Mouse (Mus musculus) urinary bladder, adult 2 months (tissue): ENCODE data around the gene Tmem163. TPM values are rescaled to one million over a fixed set of nuclear protein-coding genes. Genes with fewer than 3 reads are reported as not detected.

Experiments
- DNase-seq: peaks from one replicate; pipeline ENCODE4 v3.0.0; 2022; ENCODE audit warnings: low spot score
- polyA plus RNA-seq: library from polyadenylated mRNA; depleted of rRNA; stranded (reverse); fragments of >200 nt; gene quantifications from 2 replicates; pipeline ENCODE4 v1.2.3, GENCODE M21; 2012; rRNA removed

The Tmem163 gene
- polyA plus RNA-seq = 0.18 and 0.21 TPM in 2 replicates

DNA sequence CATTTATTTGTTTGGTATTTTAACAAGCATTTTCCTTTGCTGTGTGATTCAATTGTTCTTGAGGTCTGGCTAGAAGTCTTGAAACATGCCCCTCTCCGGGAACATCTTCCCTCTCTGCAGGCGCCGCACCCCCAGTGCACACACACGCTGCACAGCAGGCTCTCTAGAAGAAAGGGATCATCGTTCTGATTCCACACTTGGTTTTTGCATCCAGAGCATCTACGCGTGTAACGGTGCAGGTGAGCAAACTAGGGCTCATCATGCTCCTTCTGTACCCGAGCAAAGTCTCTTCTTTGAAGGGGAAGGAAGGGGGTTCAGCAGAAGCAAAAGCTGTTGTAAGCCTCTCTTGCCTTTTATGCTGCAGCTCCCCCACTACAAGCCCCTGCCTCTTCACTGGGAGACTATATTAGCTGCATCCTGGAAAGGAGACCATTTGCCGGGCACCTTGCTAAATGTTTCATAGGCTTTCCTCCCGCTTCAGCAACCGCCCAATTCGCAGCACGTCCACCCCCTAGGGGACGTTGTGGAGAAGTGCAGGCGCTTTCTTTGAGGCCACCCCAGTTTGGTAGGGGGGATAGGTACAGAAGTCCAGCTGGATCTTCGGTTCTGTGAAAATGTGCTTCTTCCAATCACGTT lies at the start of gene Tmem163:
Tmem163 (minus strand) TSS at position 51 of the 636 bp plus-strand sequence.
- no peak for DNase-seq

DNA sequence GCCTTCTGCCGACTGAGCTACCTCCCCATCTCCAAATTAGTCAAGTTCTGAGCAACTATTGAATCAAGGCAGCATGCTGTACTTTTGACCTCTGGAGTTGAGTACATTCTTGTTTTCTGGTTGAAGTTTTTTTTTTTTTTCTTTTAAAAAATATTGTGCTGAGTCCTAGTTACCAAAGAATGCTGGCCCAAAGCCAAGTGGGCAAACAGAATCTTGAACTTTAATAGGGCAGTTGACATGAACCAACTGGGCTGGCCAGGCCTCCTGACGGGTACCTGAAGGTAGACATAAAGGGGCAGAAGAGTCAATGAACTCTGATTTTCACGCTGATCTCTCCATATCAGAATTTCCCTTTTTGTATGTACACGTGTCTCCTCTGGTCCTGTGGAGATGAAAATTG lies 49.7 kb upstream of the Tmem163 start, which contains the start of gene Acmsd:
Acmsd (plus strand) TSS at position 318 of the 400 bp plus-strand sequence.
- no peak for DNase-seq

DNA sequence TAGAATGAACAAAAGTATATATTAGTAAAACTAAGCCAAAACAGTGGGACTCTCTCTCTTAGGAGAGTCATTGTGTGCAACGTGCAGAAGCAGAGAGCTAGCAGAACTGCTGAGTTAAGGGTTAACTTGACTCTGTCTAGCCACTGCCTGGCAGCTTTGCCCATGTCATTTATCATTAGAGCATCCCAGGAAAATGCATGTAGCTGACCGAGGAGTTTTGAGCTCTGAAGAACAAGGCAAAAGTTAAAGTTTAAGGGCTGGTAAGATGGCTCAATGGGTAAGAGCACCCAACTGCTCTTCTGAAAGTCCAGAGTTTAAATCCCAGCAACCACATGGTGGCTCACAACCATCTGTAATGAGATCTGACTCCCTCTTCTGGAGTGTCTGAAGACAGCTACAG lies 44.2 kb upstream of the Tmem163 start:
- no peak for DNase-seq

DNA sequence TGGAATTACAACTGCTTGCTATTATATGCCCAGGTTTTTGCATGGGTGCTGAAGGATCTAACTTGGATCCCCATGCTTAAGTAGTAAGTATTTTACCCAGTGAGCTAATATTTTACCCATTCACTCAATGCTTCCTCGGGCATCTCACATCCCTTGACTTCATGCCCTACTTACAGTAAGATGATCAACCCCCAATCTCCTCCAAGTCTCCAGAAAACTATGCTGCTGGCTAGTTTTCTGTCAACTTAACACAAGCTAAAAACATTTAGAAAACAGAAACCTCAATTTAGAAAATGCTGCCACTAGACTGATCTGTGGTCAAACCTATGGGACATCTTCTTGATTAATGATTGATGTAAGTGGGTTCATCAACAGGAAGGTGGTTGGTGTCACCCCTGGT lies 38.9 kb upstream of the Tmem163 start:
- DNase-seq = no peak

DNA sequence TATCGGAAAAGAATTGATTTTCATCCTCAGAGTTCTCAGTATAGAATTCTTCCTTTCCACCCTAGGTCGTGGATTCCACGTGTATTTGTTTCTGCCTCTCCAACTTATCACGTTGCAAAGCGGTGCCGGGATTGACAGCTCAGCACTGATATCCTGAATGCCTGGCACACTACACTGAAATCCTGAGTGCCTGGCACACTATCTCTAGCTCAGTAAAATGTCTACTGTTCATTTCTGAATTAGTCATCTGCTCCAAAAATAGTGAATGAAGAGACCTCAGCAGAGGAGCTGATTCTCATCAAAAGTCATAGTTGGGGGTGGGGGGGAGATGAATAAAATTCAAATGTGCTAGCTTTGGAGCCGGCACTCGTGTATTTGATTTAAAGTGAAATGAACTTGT lies 37.1 kb upstream of the Tmem163 start:
- DNase-seq = no peak

DNA sequence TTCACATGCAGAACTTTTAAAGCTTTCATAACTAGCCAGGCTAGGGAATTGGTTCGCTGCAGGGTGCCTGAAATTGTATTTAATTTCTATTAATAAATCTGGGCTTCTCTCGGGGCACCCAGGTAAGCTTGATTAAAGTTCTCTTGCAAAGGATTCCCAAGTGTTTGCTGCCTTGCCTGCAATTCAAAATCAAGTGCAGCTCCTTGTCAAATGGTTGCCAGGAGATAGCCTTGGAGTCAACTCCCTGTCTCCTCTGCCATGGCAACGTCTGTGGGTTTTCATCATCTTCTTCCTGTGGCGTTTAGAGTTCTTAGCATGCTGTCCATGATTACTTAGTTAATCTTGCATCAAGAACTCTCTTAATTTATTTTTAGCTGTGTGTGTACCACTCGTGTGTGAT lies 26.9 kb upstream of the Tmem163 start:
- no peak for DNase-seq

DNA sequence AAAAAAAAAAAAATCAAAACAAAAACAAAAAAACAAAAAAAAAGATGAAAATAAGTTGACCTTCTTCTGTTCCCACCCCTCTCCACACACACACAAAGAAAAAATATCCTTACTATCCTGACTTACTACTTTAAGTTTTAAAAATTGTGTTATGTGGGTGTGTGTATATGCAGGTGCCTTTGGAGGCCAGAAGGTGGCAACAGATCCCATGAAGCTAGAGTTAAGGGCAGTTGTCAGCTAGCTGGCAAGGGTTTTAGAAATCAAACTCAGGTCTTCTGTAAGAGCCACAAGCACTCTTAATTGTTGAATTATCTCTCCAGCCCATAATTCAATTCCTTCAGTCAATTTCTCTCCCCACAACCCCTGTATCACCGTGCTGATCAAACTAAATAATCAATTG lies 22.8 kb upstream of the Tmem163 start:
- DNase-seq = no peak

DNA sequence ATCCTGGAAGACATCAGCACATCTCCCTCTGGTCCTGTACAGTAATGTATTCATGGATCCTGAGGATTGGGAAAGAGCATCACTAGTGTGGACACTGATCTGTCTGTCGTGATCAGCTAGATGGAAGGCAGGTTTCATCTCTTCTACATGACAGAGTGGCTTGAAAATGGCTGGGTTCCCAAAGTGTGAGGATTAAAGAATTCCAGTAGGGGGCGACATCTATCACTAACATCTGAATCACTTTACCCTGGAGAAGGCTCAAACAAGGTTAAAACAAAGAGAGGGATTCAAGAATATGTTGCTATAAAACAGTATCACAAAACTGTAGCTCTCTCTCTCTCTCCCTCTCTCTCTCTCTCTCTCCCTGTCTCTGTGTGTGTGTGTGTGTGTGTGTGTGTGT lies 17.2 kb upstream of the Tmem163 start:
- DNase-seq = no peak

DNA sequence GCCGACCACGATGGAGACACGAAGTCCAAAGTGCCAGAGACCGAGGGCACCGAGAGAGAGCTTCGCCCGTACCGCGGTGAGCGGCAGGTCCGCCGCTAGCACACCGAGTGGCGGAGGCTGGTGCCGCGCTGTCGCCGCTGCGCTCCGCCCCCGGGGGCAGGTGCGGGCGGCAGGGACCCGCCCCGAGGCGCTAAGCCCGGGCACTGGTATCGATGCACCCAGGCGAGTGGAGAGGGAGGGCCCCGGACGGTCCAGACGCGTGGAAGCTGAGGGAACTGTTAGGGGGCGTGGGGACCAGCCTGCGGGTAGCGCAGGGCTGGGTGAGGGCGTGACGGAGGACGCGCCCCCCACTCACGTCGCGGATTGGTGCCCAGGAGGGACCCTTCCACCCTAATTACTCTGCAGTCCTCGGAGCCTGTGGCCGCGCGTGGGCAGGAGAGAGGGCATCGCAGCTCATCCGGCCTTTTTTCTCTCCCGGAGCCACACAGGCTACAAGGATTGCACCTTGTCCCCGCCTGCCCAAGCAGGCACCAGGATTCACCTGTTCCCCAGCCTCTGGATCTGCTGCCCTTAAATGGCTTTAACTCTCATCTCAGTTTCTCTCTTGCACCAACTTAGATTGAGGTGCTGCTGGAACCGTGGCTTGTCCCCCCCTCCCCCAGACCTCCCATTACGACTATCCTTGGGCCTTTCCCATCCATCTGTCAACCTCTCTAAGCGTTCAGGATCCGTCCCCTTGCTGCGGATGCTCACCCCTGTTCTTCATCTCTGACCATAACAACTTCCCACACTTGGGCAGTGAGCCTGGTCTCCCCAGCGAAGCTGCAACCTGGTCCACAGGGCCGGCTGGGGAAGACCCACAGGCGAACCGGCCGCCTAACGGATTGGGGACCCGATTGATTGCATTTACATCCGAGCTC lies 1.4 kb downstream of the Tmem163 start:
- peak; percentile 22 for DNase-seq

DNA sequence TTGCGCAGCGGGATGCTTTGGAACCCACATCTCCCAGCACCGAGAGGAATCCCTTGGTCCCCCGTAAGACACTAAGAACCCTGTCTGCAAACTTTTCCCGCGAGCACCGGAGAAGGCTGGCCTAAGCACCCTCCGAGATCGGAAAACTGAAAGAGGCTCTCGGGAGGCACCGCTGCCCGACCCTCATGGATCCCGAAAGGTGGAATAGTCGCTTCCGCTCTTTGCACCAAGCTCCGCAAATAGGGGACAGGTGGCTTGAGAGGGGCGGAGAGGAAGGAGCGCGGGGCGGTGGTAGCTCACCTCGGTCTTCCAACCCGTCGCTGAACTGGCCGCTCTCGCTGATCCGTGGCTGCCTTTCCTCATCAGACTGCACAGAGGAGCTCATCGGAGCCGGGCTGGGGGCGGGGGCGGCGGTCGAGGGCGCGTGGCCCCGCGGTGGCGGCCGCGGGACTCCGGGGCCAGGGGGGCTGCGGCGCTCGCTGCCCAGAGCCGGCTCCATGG lies 2.2 kb downstream of the Tmem163 start:
- peak; percentile 23 for DNase-seq

DNA sequence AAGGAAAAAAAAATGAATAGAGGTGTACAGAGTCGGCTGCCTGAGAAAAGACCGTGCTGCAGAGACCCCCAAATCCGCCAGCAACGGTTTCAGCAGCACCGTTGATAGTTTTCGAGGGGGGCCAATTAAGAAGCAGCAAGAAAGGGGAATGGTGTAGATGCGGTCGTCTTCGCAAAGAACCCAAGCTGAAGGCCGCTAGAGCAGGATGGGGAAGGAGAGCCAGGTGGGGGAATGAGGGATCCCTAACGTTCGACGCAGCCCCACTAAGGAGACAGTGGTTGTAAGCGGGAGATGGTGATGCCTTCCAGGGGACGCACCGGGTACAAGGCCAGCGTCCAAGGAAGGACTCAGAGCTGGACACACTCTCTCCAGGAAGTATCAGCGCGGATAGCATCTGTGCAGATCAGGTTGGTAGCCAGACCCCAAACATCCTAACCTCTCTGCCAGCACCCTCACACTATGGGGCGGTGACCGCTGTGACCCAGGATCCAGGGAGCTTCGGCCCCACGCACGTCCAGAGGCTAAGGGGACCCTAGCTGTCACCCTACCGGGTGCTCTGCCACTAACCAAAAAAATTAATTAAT lies 2.7 kb downstream of the Tmem163 start:
- DNase-seq = no peak

DNA sequence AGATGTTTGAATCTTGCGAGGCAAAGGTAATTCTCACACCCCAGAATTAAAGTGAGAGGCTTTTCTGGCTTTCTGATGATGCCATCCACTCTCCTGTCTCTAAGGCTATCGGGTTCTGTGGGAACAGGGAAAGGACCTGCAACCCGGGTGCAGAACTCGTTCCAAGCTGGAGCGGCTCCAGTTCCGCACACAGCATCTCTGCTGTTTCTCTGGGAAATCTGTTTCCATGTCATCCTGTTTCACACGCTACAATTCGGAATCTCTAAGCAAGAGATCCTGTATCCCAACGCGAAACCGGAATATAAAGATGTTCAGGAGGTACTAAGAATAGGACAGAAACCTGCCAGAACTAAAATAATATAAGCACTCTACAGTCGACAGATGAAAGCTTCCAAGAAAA lies 3.2 kb downstream of the Tmem163 start:
- DNase-seq = no peak

DNA sequence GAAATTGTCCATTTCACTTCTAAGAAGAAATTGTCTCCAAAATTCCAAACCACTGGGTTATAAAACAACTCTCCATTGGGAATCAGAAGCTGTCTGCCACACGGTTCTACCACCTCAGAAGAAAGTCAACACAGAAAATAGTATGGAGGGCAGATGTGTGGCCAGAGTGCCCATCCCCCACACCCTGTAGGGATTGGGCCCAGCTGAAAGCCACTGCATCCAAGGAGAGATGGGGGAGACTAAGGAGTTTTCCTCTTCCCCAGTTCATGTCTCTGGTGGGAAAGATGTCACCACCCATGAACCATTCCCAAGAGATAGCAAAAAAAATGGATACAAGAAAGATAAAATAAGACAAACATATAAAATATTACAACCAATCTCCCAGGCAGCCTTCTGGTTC lies 4.1 kb downstream of the Tmem163 start:
- no peak for DNase-seq

DNA sequence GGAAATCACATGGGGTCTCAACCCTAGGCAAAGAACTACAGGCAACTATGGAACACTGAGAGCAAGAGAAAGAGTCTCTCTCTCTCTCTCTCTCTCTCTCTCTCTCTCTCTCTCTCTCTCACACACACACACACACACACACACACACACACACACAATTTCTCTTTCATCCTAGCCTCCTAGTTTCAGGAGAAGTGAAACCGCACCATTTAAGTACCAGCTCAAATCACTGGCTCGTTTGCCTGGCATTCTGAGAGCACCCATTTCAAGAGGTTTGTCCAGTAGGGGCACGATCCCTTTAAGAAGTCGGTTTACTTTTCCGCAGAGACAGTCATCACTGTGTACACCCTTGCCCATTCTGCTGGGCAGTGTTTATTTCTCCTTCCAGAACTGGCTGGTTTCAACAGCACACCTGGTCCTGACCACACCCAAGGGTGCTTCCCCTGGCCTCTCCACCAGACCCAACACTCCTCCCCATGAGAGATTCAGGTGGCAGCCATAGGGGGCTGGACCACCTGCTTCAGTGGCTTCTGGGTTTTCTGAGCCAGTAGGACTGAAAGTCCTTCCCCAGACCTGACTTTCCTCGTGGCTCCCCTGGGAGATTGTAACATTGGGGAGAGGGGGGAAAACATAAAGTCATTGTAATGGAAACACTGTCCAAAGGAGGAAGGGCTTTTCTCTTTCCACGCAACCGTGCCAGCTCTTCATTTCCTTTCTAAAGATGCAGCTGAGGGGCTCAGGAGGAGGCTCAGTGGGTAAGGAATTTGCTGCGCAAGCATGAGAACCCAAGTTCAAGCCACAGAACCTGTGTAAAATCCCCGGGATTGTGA lies 5.9 kb downstream of the Tmem163 start:
- no peak for DNase-seq

DNA sequence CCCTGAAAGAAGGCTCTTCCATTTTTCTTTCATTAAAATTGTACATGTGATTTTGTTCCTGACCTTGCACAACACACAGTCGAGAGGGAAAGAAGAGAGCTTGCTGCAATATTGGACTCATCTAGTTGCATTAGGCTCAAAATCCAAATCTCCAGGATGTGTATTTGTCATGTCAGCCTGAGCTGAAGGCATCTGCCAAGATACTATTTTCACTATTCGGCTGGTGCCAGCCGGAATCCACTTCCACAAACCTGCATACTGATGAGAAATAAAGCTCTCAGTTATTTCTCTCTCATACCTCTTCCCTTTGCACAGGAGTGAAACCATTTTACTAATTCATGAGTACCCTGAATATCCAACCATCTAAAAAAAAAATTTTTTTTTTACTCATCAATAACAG lies 11.2 kb downstream of the Tmem163 start:
- no peak for DNase-seq

DNA sequence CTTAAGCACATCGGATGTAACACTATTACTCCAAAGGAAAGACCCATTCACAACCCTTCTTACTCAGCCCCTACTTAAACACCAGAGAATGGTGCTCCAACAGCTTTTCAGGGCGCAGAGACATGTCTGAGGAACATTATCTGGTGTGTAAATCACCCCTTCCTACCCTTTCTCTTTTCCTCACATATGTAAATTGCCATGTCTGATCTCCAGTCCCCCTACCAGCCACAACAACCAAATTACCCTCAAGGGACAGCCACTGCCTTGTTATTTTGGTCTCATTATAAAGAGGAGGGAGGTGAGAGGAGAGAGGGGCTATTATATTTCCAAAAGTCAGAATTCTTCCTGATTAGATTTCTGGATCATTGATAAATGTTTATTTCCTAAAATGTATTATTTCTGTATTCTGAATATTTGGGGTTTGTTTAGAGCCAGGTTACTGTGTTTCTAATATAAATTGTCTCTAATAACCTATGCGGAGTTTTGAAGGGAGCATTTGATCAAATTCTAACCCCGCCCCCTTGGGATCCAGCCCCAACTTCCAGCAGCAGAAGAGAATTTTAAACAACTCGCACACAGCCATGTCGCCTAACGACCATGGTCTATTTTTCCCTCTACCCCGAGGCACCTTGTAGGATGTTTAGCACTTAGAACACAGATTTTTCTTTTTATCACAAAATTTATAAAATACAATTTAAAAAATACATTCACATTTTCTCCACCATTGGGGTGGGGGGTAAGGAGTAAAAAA lies 12.1 kb downstream of the Tmem163 start:
- no peak for DNase-seq

DNA sequence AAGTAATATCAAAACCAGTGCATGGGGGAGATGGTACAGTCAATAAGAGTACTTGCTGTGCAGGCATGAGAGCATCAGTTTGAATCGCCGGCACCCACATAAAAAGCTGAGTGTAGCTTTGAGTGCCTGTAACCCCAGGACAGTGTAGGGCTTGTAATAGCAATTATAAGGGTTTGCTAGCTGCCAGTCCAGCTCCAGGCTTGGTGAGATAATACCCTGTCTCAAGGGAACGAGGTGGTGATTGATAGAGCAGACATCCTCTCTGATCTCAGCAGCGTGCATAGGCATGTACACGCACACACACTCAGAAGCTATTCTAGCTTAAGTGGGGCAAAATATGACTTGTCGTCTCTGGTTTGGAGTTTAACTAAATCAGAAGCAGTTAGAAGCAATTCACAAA lies 13.1 kb downstream of the Tmem163 start:
- no peak for DNase-seq

DNA sequence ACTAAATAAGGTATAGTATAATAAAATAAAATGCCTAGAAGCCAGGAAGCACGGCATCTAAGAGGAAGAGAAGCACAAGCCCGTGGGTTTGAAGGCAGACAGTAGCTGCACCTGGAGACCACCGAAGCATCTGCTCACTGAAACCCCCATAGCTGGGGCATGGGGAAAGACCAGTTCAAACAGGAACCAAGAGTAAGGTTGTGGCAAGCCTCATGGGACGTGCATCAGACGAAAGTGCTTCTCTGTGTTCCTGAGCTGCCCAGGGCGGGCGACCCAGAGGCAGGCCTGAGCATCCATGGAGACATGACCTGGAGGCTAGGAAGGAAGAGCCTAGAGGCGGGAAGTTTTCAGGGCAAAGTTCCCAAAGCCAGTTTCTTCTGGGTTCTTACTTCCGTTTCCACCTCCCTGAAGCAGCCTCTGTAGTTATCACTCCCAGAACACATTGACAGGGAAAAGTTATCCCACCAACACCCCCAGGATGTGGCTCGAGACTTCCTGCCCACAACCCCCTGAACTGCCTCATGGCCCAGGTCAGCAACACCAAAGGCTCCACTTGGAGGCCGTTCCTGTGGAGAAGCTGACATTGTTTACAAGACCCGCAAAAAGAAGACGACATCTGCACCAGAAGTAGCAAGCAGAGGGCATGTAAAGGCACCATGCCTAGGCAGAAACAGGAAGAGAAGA lies 16.8 kb downstream of the Tmem163 start:
- no peak for DNase-seq

DNA sequence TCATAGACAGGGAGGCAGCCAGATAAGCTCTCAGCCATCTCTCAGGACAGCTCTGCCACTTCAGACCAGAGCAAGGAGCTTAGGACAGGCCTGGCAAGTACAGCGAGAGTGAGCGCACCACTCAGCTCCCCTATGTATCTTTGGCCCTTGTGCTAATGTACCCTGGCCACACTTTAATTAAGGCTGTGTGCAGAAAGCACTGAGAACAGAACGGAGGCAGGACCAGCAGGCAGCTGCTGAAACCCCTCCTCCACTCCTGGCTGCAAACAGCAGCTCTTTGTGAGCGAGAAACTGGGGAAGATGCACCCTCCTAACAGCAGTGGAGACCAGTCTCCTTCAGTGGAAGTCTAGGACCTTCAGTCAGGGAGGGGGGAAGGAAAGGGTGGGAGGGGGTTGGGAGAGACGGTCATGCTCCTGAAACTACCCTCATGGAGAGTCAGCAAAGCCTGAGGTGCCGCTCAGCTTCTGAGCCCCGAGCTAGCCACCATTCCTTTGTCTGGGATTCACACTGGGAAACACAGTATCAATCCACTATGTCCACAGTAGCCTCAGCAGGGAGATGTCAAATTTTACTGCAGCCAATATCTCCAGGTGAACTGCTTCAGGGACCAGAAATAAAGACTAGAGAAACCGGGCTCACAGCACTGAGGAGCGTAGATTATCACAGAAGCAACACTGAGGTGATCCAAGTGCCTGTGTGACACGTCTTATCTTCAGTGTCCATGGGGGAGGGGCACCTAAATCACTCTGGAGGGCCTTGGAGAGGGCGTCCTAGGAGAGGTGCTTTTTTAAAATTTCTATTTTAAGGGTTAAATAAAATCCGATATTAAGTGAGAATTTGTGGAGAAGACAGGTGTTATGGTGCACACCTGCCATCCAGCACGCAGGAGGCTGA lies 18.0 kb downstream of the Tmem163 start:
- no peak for DNase-seq
